Mouse (Mus musculus) frontal cortex, adult 2 months (tissue): ENCODE data around the gene Filip1. TPM values are rescaled to one million over a fixed set of nuclear protein-coding genes. Genes with fewer than 3 reads are reported as not detected.

Source experiments
- DNase-seq, 2 experiments: peaks; one replicate each; pipeline ENCODE4 v3.0.0; 2022; ENCODE audit warnings: low spot score in 1 of 2; ENCODE audit errors: extremely low spot score in 1 of 2
- polyA plus RNA-seq: library from polyadenylated mRNA; depleted of rRNA; stranded (reverse); fragments of >200 nt; gene quantifications from 2 replicates; pipeline ENCODE4 v1.2.3, GENCODE M21; 2012

Filip1 gene
- polyA plus RNA-seq, 1 experiment = 10.0 TPM

GRCm38 (mm10) chr9:79919303-79919721, 93.3 kb downstream of the Filip1 start:
- DNase-seq = no peak

GRCm38 (mm10) chr9:79918325-79919117, 94.1 kb downstream of the Filip1 start:
- no peak for DNase-seq

GRCm38 (mm10) chr9:79914276-79914675, 98.4 kb downstream of the Filip1 start:
- peak in 1 of 2 experiments; percentile 19 for DNase-seq

GRCm38 (mm10) chr9:79912971-79913370, 99.7 kb downstream of the Filip1 start:
- no peak for DNase-seq

GRCm38 (mm10) chr9:79910166-79910565, 102.5 kb downstream of the Filip1 start:
- DNase-seq = no peak

- DNase-seq = no peak
These were observed 113.8 kb downstream of the Filip1 start for GRCm38 (mm10) chr9:79898815-79899214.

GRCm38 (mm10) chr9:79894665-79895064, 118.0 kb downstream of the Filip1 start:
- no peak for DNase-seq

- DNase-seq = no peak
These were observed 118.6 kb downstream of the Filip1 start for GRCm38 (mm10) chr9:79893841-79894612.

GRCm38 (mm10) chr9:79892183-79892582, 120.5 kb downstream of the Filip1 start:
- DNase-seq = no peak

- DNase-seq = no peak
These were observed 122.2 kb downstream of the Filip1 start for GRCm38 (mm10) chr9:79890488-79890887.

- DNase-seq = no peak
These were observed 123.5 kb downstream of the Filip1 start for GRCm38 (mm10) chr9:79889132-79889531.

- no peak for DNase-seq
These were observed 127.1 kb downstream of the Filip1 start for GRCm38 (mm10) chr9:79885244-79886210.

- DNase-seq = no peak
These were observed 129.5 kb downstream of the Filip1 start for GRCm38 (mm10) chr9:79883139-79883538.

GRCm38 (mm10) chr9:79880031-79880430, 132.6 kb downstream of the Filip1 start:
- DNase-seq = no peak

GRCm38 (mm10) chr9:79875522-79876131, 137.0 kb downstream of the Filip1 start:
- no peak for DNase-seq

GRCm38 (mm10) chr9:79872598-79872997, 140.1 kb downstream of the Filip1 start:
- no peak for DNase-seq

GRCm38 (mm10) chr9:79869512-79869911, 143.1 kb downstream of the Filip1 start:
- no peak for DNase-seq

- DNase-seq = no peak
These were observed 146.7 kb downstream of the Filip1 start for GRCm38 (mm10) chr9:79865998-79866397.

GRCm38 (mm10) chr9:79862544-79862943, 150.1 kb downstream of the Filip1 start:
- DNase-seq = no peak

- no peak for DNase-seq
These were observed 165.6 kb downstream of the Filip1 start for GRCm38 (mm10) chr9:79847099-79847498.
